Mouse (Mus musculus): ENCODE data around the gene Klf13. TPM values are rescaled to one million over a fixed set of nuclear protein-coding genes. Genes with fewer than 3 reads are reported as not detected.

Gene Klf13
- polyA plus RNA-seq, 2 experiments = 9.9 to 28.0 TPM

- DNase-seq (ENCODE audit: low spot score) (no peak), ATAC-seq (ENCODE audit: low FRiP score, low read depth) (no peak)
- Histone ChIP-seq H3K4me2 (replicated peaks; ENCODE audit: low read depth, low read length, severe bottlenecking) (no peak overlapping the region), H3K9ac (ENCODE audit: low read depth, low read length, severe bottlenecking) (no peak overlapping the region), H3K27me3 (ENCODE audit: control insufficient read depth, insufficient read depth, low read length) (no peaks in the 10 kb centered on the region), H3K27ac (replicated peaks; ENCODE audit: low read depth, low read length) (no peak overlapping the region), H3K36me3 (ENCODE audit: control insufficient read depth, insufficient read depth, low read length) (no peaks in the 10 kb centered on the region), H3K9me3 (ENCODE audit: control insufficient read depth, low read length) (no peaks in the 10 kb centered on the region), H3K4me1 (ENCODE audit: control insufficient read depth, insufficient read depth, low read length) (peaks cover 45% of the 10 kb centered on the region), H3K4me3 (replicated peaks; ENCODE audit: low read length) (no peak overlapping the region)
- 40% methylated on average over 4 of the region's 4 CpGs for WGBS
- no peak for TF ChIP-seq POLR2A (IDR thresholded peaks at IDR 0.05; ENCODE audit: borderline replicate concordance, extremely low read depth, insufficient read depth, insufficient read length)
Measured at GRCm38 (mm10) chr7:63910912-63911311, 27.8 kb downstream of the Klf13 start.

GRCm38 (mm10) chr7:63910225-63910624 is 28.5 kb downstream of the Klf13 start:
- Histone ChIP-seq H3K27me3 (ENCODE audit: control insufficient read depth, insufficient read depth, low read length) (no peaks in the 10 kb centered on the region), H3K4me1 (ENCODE audit: control insufficient read depth, insufficient read depth, low read length) (peaks cover 45% of the 10 kb centered on the region), H3K4me3 (replicated peaks; ENCODE audit: low read length) (no peak overlapping the region), H3K9me3 (ENCODE audit: control insufficient read depth, low read length) (no peaks in the 10 kb centered on the region), H3K27ac (replicated peaks; ENCODE audit: low read depth, low read length) (no peak overlapping the region), H3K36me3 (ENCODE audit: control insufficient read depth, insufficient read depth, low read length) (no peaks in the 10 kb centered on the region), H3K4me2 (replicated peaks; ENCODE audit: low read depth, low read length, severe bottlenecking) (no peak overlapping the region), H3K9ac (ENCODE audit: low read depth, low read length, severe bottlenecking) (no peak overlapping the region)
- DNase-seq (ENCODE audit: low spot score) (no peak), ATAC-seq (ENCODE audit: low FRiP score, low read depth) (no peak)
- 66% methylated on average over 5 of the region's 5 CpGs for WGBS
- TF ChIP-seq POLR2A (IDR thresholded peaks at IDR 0.05; ENCODE audit: borderline replicate concordance, extremely low read depth, insufficient read depth, insufficient read length) = no peak

- Histone ChIP-seq H3K9me3 (ENCODE audit: control insufficient read depth, low read length) (no peaks in the 10 kb centered on the region), H3K4me3 (replicated peaks; ENCODE audit: low read length) (no peak overlapping the region), H3K9ac (ENCODE audit: low read depth, low read length, severe bottlenecking) (no peak overlapping the region), H3K36me3 (ENCODE audit: control insufficient read depth, insufficient read depth, low read length) (no peaks in the 10 kb centered on the region), H3K4me1 (ENCODE audit: control insufficient read depth, insufficient read depth, low read length) (peaks cover 47% of the 10 kb centered on the region), H3K27ac (replicated peaks; ENCODE audit: low read depth, low read length) (peak overlapping the region; percentile 44), H3K27me3 (ENCODE audit: control insufficient read depth, insufficient read depth, low read length) (no peaks in the 10 kb centered on the region), H3K4me2 (replicated peaks; ENCODE audit: low read depth, low read length, severe bottlenecking) (no peak overlapping the region)
- DNase-seq (ENCODE audit: low spot score) = no peak
- ATAC-seq (ENCODE audit: low FRiP score, low read depth) = no peak
- TF ChIP-seq POLR2A (IDR thresholded peaks at IDR 0.05; ENCODE audit: borderline replicate concordance, extremely low read depth, insufficient read depth, insufficient read length) = no peak
- WGBS = 25% methylated on average over 8 of the region's 11 CpGs
Measured at GRCm38 (mm10) chr7:63908496-63909285, 30.0 kb downstream of the Klf13 start.

GRCm38 (mm10) chr7:63907778-63908495 is 30.8 kb downstream of the Klf13 start:
- no peak for DNase-seq (ENCODE audit: low spot score)
- ATAC-seq (ENCODE audit: low FRiP score, low read depth) = no peak
- no peak for TF ChIP-seq POLR2A (IDR thresholded peaks at IDR 0.05; ENCODE audit: borderline replicate concordance, extremely low read depth, insufficient read depth, insufficient read length)
- Histone ChIP-seq H3K27me3 (ENCODE audit: control insufficient read depth, insufficient read depth, low read length) (no peaks in the 10 kb centered on the region), H3K4me2 (replicated peaks; ENCODE audit: low read depth, low read length, severe bottlenecking) (no peak overlapping the region), H3K27ac (replicated peaks; ENCODE audit: low read depth, low read length) (peak overlapping the region; percentile 21; the same call in 1 of the 2 replicates), H3K9ac (ENCODE audit: low read depth, low read length, severe bottlenecking) (no peak overlapping the region), H3K36me3 (ENCODE audit: control insufficient read depth, insufficient read depth, low read length) (no peaks in the 10 kb centered on the region), H3K4me3 (replicated peaks; ENCODE audit: low read length) (no peak overlapping the region), H3K4me1 (ENCODE audit: control insufficient read depth, insufficient read depth, low read length) (peaks cover 42% of the 10 kb centered on the region), H3K9me3 (ENCODE audit: control insufficient read depth, low read length) (no peaks in the 10 kb centered on the region)
- WGBS = 86% methylated on average over 5 of the region's 5 CpGs

- Histone ChIP-seq H3K9ac (ENCODE audit: low read depth, low read length, severe bottlenecking) (no peak overlapping the region), H3K4me1 (ENCODE audit: control insufficient read depth, insufficient read depth, low read length) (peaks cover 21% of the 10 kb centered on the region), H3K36me3 (ENCODE audit: control insufficient read depth, insufficient read depth, low read length) (no peaks in the 10 kb centered on the region), H3K4me3 (replicated peaks; ENCODE audit: low read length) (no peak overlapping the region), H3K27me3 (ENCODE audit: control insufficient read depth, insufficient read depth, low read length) (no peaks in the 10 kb centered on the region), H3K9me3 (ENCODE audit: control insufficient read depth, low read length) (no peaks in the 10 kb centered on the region), H3K4me2 (replicated peaks; ENCODE audit: low read depth, low read length, severe bottlenecking) (no peak overlapping the region), H3K27ac (replicated peaks; ENCODE audit: low read depth, low read length) (no peak overlapping the region)
- TF ChIP-seq POLR2A (IDR thresholded peaks at IDR 0.05; ENCODE audit: borderline replicate concordance, extremely low read depth, insufficient read depth, insufficient read length) = no peak
- WGBS = 87% methylated on average over 5 of the region's 5 CpGs
- DNase-seq (ENCODE audit: low spot score) = no peak
- no peak for ATAC-seq (ENCODE audit: low FRiP score, low read depth)
Measured at GRCm38 (mm10) chr7:63905642-63906041, 33.1 kb downstream of the Klf13 start.

All from limb, embryonic 14.5 days (tissue).